Mouse (Mus musculus) ES-E14 (cell line): ENCODE data around the gene Smim24. TPM values are rescaled to one million over a fixed set of nuclear protein-coding genes. Genes with fewer than 3 reads are reported as not detected.

ENCODE experiments used
- DNase-seq: peaks from one replicate; pipeline ENCODE4 v3.0.0-alpha.2; 2013; ENCODE audit warnings: low read depth, low spot score
- H3K27ac ChIP-seq: 2 replicates; pipeline ENCODE4 v1.5.1; 2012; ENCODE audit warnings: low read depth, mild to moderate bottlenecking, low read length, moderate library complexity, mixed read lengths; ENCODE audit not compliant: poor library complexity, insufficient read depth, severe bottlenecking
- H3K36me3 ChIP-seq: 2 replicates; pipeline ENCODE4 v1.6.1; 2012; ENCODE audit warnings: mild to moderate bottlenecking, low read length, moderate library complexity, mixed read lengths; ENCODE audit not compliant: control insufficient read depth, poor library complexity, insufficient read depth, severe bottlenecking
- H3K4me1 ChIP-seq, 2 experiments: fragments of 150-350 bp in 1 of 2; sonication (generic) in 1 of 2; 2 replicates each; pipeline ENCODE4 v1.6.1; 2012; ENCODE audit warnings: low read length in 2 of 2, mild to moderate bottlenecking in 1 of 2, mixed read lengths in 1 of 2; ENCODE audit not compliant: control insufficient read depth in 2 of 2, insufficient read depth in 2 of 2, poor library complexity in 1 of 2
- H3K4me3 ChIP-seq, 2 experiments: fragments of 150-350 bp in 1 of 2; sonication (generic) in 1 of 2; 2 replicates each; pipeline ENCODE4 v1.5.1; 2012; ENCODE audit warnings: low read length in 2 of 2, low read depth in 1 of 2, mild to moderate bottlenecking in 1 of 2, mixed read lengths in 1 of 2; ENCODE audit not compliant: insufficient read depth in 1 of 2, poor library complexity in 1 of 2, severe bottlenecking in 1 of 2
- H3K9ac ChIP-seq: 2 replicates; pipeline ENCODE4 v1.6.1; 2012; ENCODE audit warnings: low read depth, mild to moderate bottlenecking, low read length, mixed read lengths; ENCODE audit not compliant: poor library complexity, insufficient read depth, severe bottlenecking
- H3K9me3 ChIP-seq: fragments of 150-350 bp; sonication (generic); 2 replicates; pipeline ENCODE4 v1.6.1; 2012; ENCODE audit warnings: low read depth, mild to moderate bottlenecking, low read length; ENCODE audit not compliant: control insufficient read depth, insufficient read depth
- CHD2 ChIP-seq: IDR thresholded peaks from 2 replicates; pipeline ENCODE4 v1.6.1; 2014; ENCODE audit warnings: mild to moderate bottlenecking, low read depth, low read length, inconsistent platforms
- HCFC1 ChIP-seq: IDR thresholded peaks from 2 replicates; pipeline ENCODE4 v1.6.1; 2012; ENCODE audit warnings: low read length, inconsistent platforms, borderline replicate concordance; ENCODE audit not compliant: insufficient read depth
- MAFK ChIP-seq: IDR thresholded peaks from 2 replicates; pipeline ENCODE4 v1.6.1; 2014; ENCODE audit warnings: mild to moderate bottlenecking, low read depth, low read length, inconsistent platforms; ENCODE audit not compliant: insufficient read depth
- ZC3H11A ChIP-seq: IDR thresholded peaks from 2 replicates; pipeline ENCODE4 v1.6.1; 2012; ENCODE audit warnings: low read depth, mild to moderate bottlenecking, inconsistent platforms, low read length, borderline replicate concordance
- ZNF384 ChIP-seq: IDR thresholded peaks from 2 replicates; pipeline ENCODE4 v1.6.1; 2012; ENCODE audit warnings: low read depth, low read length, inconsistent platforms
- in situ Hi-C, 2 experiments: fragments of 600-800 bp; cut with MboI; formaldehyde crosslinking; loops; one replicate each; pipeline ENCODE4 v1.15.1; 2025; ENCODE audit warnings: low sequenced_read_pairs in 2 of 2, inconsistent platforms in 1 of 2; ENCODE audit not compliant: unreplicated experiment in 2 of 2
- total RNA-seq: library from RNA; depleted of rRNA; stranded (reverse); fragments of 300-350 nt; gene quantifications from 2 replicates; pipeline ENCODE4 v1.2.3, GENCODE M21; 2012

The Smim24 gene
- total RNA-seq, 1 experiment, result 1.7 TPM

DNA sequence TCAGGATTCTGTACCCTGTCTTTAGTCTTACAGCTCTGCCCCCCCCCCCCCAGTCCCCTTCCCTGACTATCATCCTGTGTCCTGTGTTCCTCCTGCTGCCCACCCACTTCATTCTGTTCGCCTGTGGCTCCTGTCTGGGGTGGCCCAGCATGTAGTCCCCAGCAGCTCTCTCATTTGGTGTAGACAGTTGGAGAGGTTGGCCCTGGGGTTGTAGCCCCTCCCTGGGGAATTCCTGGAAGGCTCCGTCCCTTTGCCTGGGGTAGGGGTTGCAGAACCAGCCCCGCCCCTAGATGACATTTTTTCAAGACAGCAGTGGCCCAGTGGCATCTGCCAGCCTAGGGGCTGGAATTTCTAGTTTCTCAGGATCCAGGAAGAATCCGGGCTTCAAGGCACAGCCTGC is 34.6 kb upstream of the Smim24 start:
- no peak overlapping the region for H3K27ac ChIP-seq
- TF ChIP-seq ZNF384, result no peak
- no peak for TF ChIP-seq CHD2
- no peak for TF ChIP-seq HCFC1
- no peak for TF ChIP-seq MAFK
- TF ChIP-seq ZC3H11A, result no peak
- peak overlapping the region; percentile 83; the same call in 1 of the 2 replicates for H3K9ac ChIP-seq
- peaks cover 15 to 44% of the 10 kb centered on the region in 2 experiments; a peak in 3 of 4 replicates for H3K4me1 ChIP-seq
- peaks cover 24% of the 10 kb centered on the region; the same call in 1 of the 2 replicates for H3K36me3 ChIP-seq
- DNase-seq, result no peak
- in situ Hi-C loops, result no loop called here
- H3K9me3 ChIP-seq, result no peaks in the 10 kb centered on the region
- H3K4me3 ChIP-seq, result peak overlapping the region; percentile 77 to 79

DNA sequence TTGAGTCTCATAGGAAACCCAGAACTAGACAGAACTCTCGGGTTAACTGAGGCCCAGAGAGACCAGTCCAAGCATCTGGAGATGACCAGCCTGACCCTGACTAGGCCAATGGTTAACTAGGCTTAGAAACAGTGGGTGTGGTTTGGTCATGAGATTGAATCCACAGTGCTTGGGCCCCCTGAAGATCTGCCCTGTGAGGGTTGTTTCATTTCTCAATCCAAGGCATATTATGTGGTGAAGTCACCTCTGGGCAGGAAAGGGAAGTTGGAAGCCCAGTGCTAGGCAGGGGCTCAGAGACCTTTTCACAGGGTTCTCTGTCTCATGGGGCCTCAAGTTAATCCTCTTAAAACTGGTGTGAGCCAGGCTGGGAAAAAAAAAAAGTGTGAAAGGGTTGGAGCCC is 34.0 kb upstream of the Smim24 start:
- Histone ChIP-seq H3K9ac (no peak overlapping the region; the same call in 1 of the 2 replicates), H3K4me1 (peaks cover 15 to 47% of the 10 kb centered on the region in 2 experiments; a peak in 3 of 4 replicates), H3K27ac (no peak overlapping the region), H3K4me3 (peak overlapping the region in 1 of 2 experiments; percentile 77; a peak in 1 of 4 replicates), H3K9me3 (no peaks in the 10 kb centered on the region), H3K36me3 (peaks cover 29% of the 10 kb centered on the region; the same call in 1 of the 2 replicates)
- TF ChIP-seq HCFC1 (no peak), ZC3H11A (no peak), ZNF384 (no peak), CHD2 (no peak), MAFK (no peak)
- in situ Hi-C loops, result no loop called here
- DNase-seq, result no peak

DNA sequence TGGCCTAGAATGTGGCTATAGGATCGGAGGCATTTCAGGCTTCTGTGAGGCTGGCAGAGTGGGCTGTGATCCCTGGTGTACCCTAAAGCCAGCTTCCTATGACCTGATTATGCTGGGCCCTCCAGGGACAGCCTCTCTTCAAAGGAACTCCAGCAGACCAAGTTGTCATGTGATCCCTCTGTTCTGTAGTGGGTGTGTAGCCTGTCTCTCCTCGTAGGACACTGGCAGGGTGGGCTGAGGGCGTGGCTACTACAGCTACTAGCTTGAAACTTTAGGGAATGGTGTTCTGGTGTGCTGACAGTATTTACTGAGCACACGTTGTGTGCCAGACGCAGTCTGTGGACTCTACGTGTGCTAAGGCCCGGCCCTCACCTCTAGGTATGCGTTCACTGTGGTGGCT is 32.1 kb upstream of the Smim24 start:
- Histone ChIP-seq H3K9ac (no peak overlapping the region), H3K4me3 (peak overlapping the region in 1 of 2 experiments; percentile 28; a peak in 2 of 4 replicates), H3K4me1 (peaks cover 8 to 54% of the 10 kb centered on the region in 2 experiments; a peak in 3 of 4 replicates), H3K27ac (no peak overlapping the region), H3K9me3 (no peaks in the 10 kb centered on the region), H3K36me3 (peaks cover 31% of the 10 kb centered on the region; the same call in 1 of the 2 replicates)
- TF ChIP-seq ZNF384 (no peak), MAFK (no peak), ZC3H11A (no peak), HCFC1 (no peak), CHD2 (no peak)
- no peak for DNase-seq
- in situ Hi-C loops, result no loop called here

DNA sequence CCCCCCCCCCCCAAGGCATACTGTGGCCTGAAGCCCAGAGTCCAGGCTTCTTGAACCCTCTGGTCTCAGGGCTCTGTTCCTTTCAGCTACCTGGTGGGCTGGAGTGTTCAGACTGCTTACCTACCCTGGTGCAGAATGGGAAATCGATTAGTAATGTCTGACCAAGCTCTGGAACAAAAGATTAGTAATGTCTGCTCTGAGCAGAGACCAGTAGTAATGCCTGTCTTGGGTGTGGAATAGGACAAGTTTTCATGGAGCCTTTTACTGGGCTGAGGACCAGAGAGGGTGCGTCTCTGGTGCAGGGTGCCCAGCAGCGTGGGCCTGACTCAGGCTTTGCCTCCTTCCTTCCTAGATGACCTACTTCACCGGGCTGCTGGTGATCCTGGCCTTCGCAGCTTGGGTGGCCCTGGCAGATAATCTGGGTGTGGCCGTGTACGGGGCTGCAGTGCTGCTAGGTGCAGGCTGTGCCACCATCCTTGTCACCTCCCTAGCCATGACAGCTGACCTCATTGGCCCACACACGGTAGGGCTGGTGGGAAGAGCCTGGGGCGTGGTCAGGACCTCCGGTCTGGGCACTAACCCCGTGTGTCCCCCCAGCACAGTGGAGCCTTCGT is 30.4 kb upstream of the Smim24 start:
- Histone ChIP-seq H3K4me3 (no peak overlapping the region), H3K9ac (no peak overlapping the region), H3K4me1 (peaks cover 8 to 54% of the 10 kb centered on the region in 2 experiments; a peak in 3 of 4 replicates), H3K36me3 (peaks cover 42% of the 10 kb centered on the region; the same call in 1 of the 2 replicates), H3K27ac (no peak overlapping the region), H3K9me3 (no peaks in the 10 kb centered on the region)
- TF ChIP-seq CHD2, result no peak
- no peak for TF ChIP-seq MAFK
- TF ChIP-seq HCFC1, result no peak
- no peak for TF ChIP-seq ZC3H11A
- TF ChIP-seq ZNF384, result no peak
- DNase-seq, result no peak
- in situ Hi-C loops, result no loop called here
